Mouse (Mus musculus) CH12.LX (cell line): ENCODE results near the gene Lrig2. TPM values are rescaled to one million over a fixed set of nuclear protein-coding genes. Genes with fewer than 3 reads are reported as not detected.

Experiments used
- DNase-seq: peaks from one replicate; pipeline ENCODE4 v3.0.0-alpha.2; 2013; ENCODE audit errors: extremely low read depth
- H3K27ac ChIP-seq: 2 replicates; pipeline ENCODE4 v1.5.1; 2012; ENCODE audit warnings: low read depth, mild to moderate bottlenecking, control low read depth, moderate library complexity; ENCODE audit not compliant: insufficient read depth
- H3K27me3 ChIP-seq: replicated peaks from 2 replicates; pipeline ENCODE3; 2012; ENCODE audit warnings: inconsistent platforms
- H3K36me3 ChIP-seq, 2 experiments: replicated peaks in 1 of 2; 2 replicates each; pipeline versions ENCODE3 to v1.6.1; 2012; ENCODE audit warnings: inconsistent platforms in 1 of 2, low read length in 1 of 2, mild to moderate bottlenecking in 1 of 2, mixed read lengths in 1 of 2, moderate library complexity in 1 of 2; ENCODE audit not compliant: control insufficient read depth in 1 of 2, insufficient read depth in 1 of 2
- H3K4me1 ChIP-seq, 2 experiments: 2 replicates each; pipeline ENCODE4 v1.6.1; 2012; ENCODE audit warnings: inconsistent platforms in 1 of 2, moderate library complexity in 1 of 2; ENCODE audit not compliant: insufficient read depth in 2 of 2, control insufficient read depth in 1 of 2
- H3K4me2 ChIP-seq: 2 replicates; pipeline ENCODE4 v1.6.1; 2012; ENCODE audit warnings: low read depth, mild to moderate bottlenecking, control low read depth; ENCODE audit not compliant: poor library complexity, insufficient read depth, severe bottlenecking
- H3K4me3 ChIP-seq, 3 experiments: fragments of 150-350 bp in 1 of 3; sonication (generic) in 1 of 3; replicated peaks in 1 of 3; 2 replicates each; pipeline versions ENCODE3 to v1.5.1; 2011 to 2012; ENCODE audit warnings: low read depth in 2 of 3, low read length in 2 of 3, mild to moderate bottlenecking in 2 of 3, moderate library complexity in 2 of 3, control low read depth in 1 of 3, improper control_type of control experiment in 1 of 3, inconsistent platforms in 1 of 3, mixed read lengths in 1 of 3; ENCODE audit not compliant: poor library complexity in 1 of 3
- H3K79me2 ChIP-seq: replicated peaks from 2 replicates; pipeline ENCODE4 v1.6.1; 2012; ENCODE audit warnings: mild to moderate bottlenecking, moderate library complexity; ENCODE audit not compliant: control insufficient read depth, poor library complexity, insufficient read depth, severe bottlenecking; ENCODE audit errors: extremely low read depth
- H3K9ac ChIP-seq: 2 replicates; pipeline ENCODE4 v1.6.1; 2012; ENCODE audit warnings: low read depth, mild to moderate bottlenecking, control low read depth, moderate library complexity; ENCODE audit not compliant: insufficient read depth
- H3K9me3 ChIP-seq: replicated peaks from 2 replicates; pipeline ENCODE3; 2012; ENCODE audit warnings: low read length, inconsistent platforms, mixed read lengths
- CHD2 ChIP-seq: IDR thresholded peaks from 2 replicates; pipeline ENCODE4 v1.6.1; 2011; ENCODE audit warnings: low read length, improper control_type of control experiment
- CTCF ChIP-seq, 2 experiments: IDR thresholded peaks in 1 of 2; conservative IDR thresholded peaks in 1 of 2; 2 replicates each; pipeline ENCODE4 v1.5.1; 2011 to 2012; ENCODE audit warnings: low read depth in 2 of 2, low read length in 2 of 2, improper control_type of control experiment in 1 of 2, inconsistent platforms in 1 of 2, mild to moderate bottlenecking in 1 of 2, moderate library complexity in 1 of 2
- EP300 ChIP-seq: IDR thresholded peaks from 2 replicates; pipeline ENCODE4 v1.6.1; 2011; ENCODE audit warnings: low read length, improper control_type of control experiment
- ETS1 ChIP-seq: conservative IDR thresholded peaks from 2 replicates; pipeline ENCODE4 v1.6.1; 2012; ENCODE audit warnings: low read depth, mild to moderate bottlenecking, inconsistent platforms, low read length, improper control_type of control experiment, moderate library complexity
- GABPA ChIP-seq: IDR thresholded peaks from 2 replicates; pipeline ENCODE4 v1.6.1; 2012; ENCODE audit warnings: low read depth, low read length, improper control_type of control experiment, inconsistent platforms; ENCODE audit not compliant: insufficient replicate concordance
- HCFC1 ChIP-seq: IDR thresholded peaks from 2 replicates; pipeline ENCODE4 v1.6.1; 2012; ENCODE audit warnings: low read depth, mild to moderate bottlenecking, inconsistent platforms, low read length, improper control_type of control experiment
- IRF4 ChIP-seq: IDR thresholded peaks from 2 replicates; pipeline ENCODE4 v1.6.1; 2014; ENCODE audit warnings: low read depth, mild to moderate bottlenecking, inconsistent platforms, low read length, improper control_type of control experiment
- JUND ChIP-seq: conservative IDR thresholded peaks from 2 replicates; pipeline ENCODE4 v1.6.1; 2011; ENCODE audit warnings: low read depth, low read length, improper control_type of control experiment
- MAFK ChIP-seq: IDR thresholded peaks from 2 replicates; pipeline ENCODE4 v1.6.1; 2011; ENCODE audit warnings: low read length, improper control_type of control experiment; ENCODE audit not compliant: insufficient replicate concordance
- MAZ ChIP-seq: IDR thresholded peaks from 2 replicates; pipeline ENCODE4 v1.6.1; 2012; ENCODE audit warnings: low read depth, mild to moderate bottlenecking, inconsistent platforms, low read length, improper control_type of control experiment, moderate library complexity
- MEF2A ChIP-seq: IDR thresholded peaks from 2 replicates; pipeline ENCODE4 v1.6.1; 2014; ENCODE audit warnings: low read depth, mild to moderate bottlenecking, inconsistent platforms, low read length, improper control_type of control experiment, borderline replicate concordance
- NRF1 ChIP-seq: IDR thresholded peaks from 2 replicates; pipeline ENCODE4 v1.6.1; 2014; ENCODE audit warnings: low read depth, mild to moderate bottlenecking, inconsistent platforms, low read length, improper control_type of control experiment, moderate library complexity
- POLR2A ChIP-seq: IDR thresholded peaks from 2 replicates; pipeline ENCODE4 v1.6.1; 2011; ENCODE audit warnings: low read depth, mild to moderate bottlenecking, improper control_type of control experiment, low read length
- SIN3A ChIP-seq: IDR thresholded peaks from 2 replicates; pipeline ENCODE4 v1.6.1; 2012; ENCODE audit warnings: low read length, improper control_type of control experiment, inconsistent platforms
- SMC3 ChIP-seq: IDR thresholded peaks from 2 replicates; pipeline ENCODE4 v1.6.1; 2011; ENCODE audit warnings: low read depth, low read length, improper control_type of control experiment
- TBP ChIP-seq: conservative IDR thresholded peaks from 2 replicates; pipeline ENCODE4 v1.6.1; 2011; ENCODE audit warnings: low read depth, low read length, improper control_type of control experiment
- UBTF ChIP-seq: IDR thresholded peaks from 2 replicates; pipeline ENCODE4 v1.6.1; 2012; ENCODE audit warnings: low read depth, mild to moderate bottlenecking, inconsistent platforms, low read length, improper control_type of control experiment, moderate library complexity
- USF2 ChIP-seq: conservative IDR thresholded peaks from 2 replicates; pipeline ENCODE4 v1.6.1; 2011; ENCODE audit warnings: low read depth, low read length, improper control_type of control experiment
- dilution Hi-C: fragments of 300-500 bp; cut with MboI; formaldehyde crosslinking; loops from 2 replicates; pipeline ENCODE4 v1.14.3; 2020; ENCODE audit warnings: low sequenced_read_pairs; ENCODE audit not compliant: extremely low pct_unique_long_range_greater_than_20kb, extremely low pct_ligation_motif_present
- in situ Hi-C: fragments of 300-500 bp; cut with MboI; formaldehyde crosslinking; loops from 3 replicates; pipeline ENCODE4 v1.14.3; 2019; ENCODE audit warnings: low sequenced_read_pairs, low pct_ligation_motif_present, low pct_unique_long_range_greater_than_20kb, mixed read lengths
- polyA plus RNA-seq: library from polyadenylated mRNA; unstranded; fragments of >175 nt; gene quantifications from 2 replicates; pipeline ENCODE4 v1.2.1, GENCODE M21; 2012; ENCODE audit warnings: low read depth; ENCODE audit not compliant: insufficient read length
- total RNA-seq, 2 experiments: library from RNA; depleted of rRNA; stranded (reverse); fragments of 300-350 nt in 1 of 2; fragments of >200 nt in 1 of 2; gene quantifications; 2 replicates each; pipeline ENCODE4 v1.2.3; 2012 to 2014

Gene Lrig2
- total and polyA plus RNA-seq, 3 experiments: 2.8 to 5.4 (median 5.1) TPM

DNA sequence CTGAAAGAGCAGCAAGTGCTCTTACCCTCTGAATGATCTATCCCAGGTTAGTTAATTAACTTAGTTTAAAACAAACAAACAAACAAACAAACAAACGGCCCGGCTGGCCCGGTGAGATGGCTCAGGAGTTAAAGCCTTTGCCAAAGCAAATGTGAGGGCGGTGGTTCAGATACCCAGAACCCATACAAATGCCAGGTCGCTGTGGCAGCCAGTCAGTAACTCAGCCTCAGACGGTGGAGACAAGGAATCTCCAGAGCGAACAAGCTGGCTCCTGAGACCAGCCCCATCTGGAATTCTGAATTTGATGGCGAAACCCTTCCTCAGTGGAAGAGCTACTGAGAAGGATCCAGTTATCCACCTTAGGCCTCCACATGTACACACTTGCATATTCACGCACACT is 114.4 kb downstream of the Lrig2 start:
- TF ChIP-seq GABPA (no peak), IRF4 (no peak), SMC3 (no peak), UBTF (no peak), JUND (no peak), MAZ (no peak), CHD2 (no peak), MAFK (no peak), ETS1 (no peak), POLR2A (no peak), SIN3A (no peak), TBP (no peak), MEF2A (no peak)
- no peaks in the 10 kb centered on the region for H3K36me3 ChIP-seq
- no peaks in the 10 kb centered on the region for H3K4me1 ChIP-seq
- no peak for DNase-seq
- no peaks in the 10 kb centered on the region for H3K79me2 ChIP-seq
- no peak overlapping the region for H3K4me2 ChIP-seq
- in situ Hi-C loops (no loop called here), dilution Hi-C loops (no loop called here)
- no peak overlapping the region for H3K4me3 ChIP-seq
- no peak overlapping the region for H3K9ac ChIP-seq
- H3K27me3 ChIP-seq: no peaks in the 10 kb centered on the region
- H3K27ac ChIP-seq: no peak overlapping the region
- peaks cover 3% of the 10 kb centered on the region for H3K9me3 ChIP-seq

DNA sequence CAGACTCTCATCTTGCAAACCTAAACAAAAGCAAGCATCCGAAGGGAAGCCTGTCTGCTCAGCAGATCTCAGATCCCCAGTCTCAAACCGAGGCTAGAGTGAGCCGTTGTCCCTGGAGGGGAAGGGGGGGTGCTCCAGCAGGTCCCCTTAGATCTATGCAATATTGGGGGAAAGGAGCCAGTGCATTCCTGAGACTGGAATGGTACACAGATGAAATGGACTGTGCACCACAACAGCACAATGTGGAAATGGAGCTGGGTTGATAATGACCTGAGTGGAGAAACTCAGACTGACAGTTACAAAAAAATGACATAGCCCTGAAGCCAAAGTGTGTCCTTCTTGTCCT is 115.0 kb downstream of the Lrig2 start:
- TF ChIP-seq NRF1 (no peak), SIN3A (no peak), HCFC1 (no peak), EP300 (no peak), CTCF (conservative IDR thresholded peaks at IDR 0.05 in 1 of 2, IDR thresholded peaks at IDR 0.05 in 1 of 2; ENCODE audit: low read depth in 2 of 2, low read length in 2 of 2) (no peak), USF2 (no peak)
- DNase-seq: no peak
- H3K27ac ChIP-seq: no peak overlapping the region
- no peaks in the 10 kb centered on the region for H3K79me2 ChIP-seq
- in situ Hi-C loops (no loop called here), dilution Hi-C loops (no loop called here)
- no peaks in the 10 kb centered on the region for H3K27me3 ChIP-seq
- no peak overlapping the region for H3K4me3 ChIP-seq
- H3K4me1 ChIP-seq: no peaks in the 10 kb centered on the region
- H3K9me3 ChIP-seq: peaks cover 3% of the 10 kb centered on the region
- no peak overlapping the region for H3K9ac ChIP-seq
- H3K4me2 ChIP-seq: no peak overlapping the region
- no peaks in the 10 kb centered on the region for H3K36me3 ChIP-seq
